Mouse (Mus musculus): ENCODE measurements at regions not wholly inside any gene's neighbourhood (a gene's known extent, or its start where the extent isn't known, plus 50 kb on each side); places are given as distances from the start of the nearest gene placed in this dataset.

DNA sequence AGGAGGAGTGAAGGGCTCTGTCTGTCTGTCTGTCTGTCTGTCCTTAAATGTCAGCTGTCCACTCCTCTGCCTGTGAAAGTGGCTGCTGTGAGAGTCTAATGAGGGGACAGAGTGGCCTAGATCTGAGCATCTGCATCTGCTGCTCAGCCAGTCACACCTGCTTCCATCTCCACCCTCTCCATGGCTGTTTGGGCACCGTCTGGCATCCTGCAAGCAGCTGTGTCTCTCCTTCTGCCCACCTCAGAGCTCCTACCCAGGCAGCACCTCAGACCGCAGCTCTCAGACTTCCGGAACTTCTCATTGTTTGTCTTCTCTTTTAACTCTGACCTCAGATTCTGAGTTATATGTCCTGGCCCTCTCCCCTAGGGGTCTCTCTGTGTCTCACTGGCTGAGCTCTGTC, 159.2 kb downstream of the Gm26897 start:
- no peak for DNase-seq (ENCODE audit: low spot score in 2 of 2)

GRCm38 (mm10) chr5:111893905-111894311, 160.2 kb downstream of the Gm26897 start:
- peak in 1 of 2 experiments; percentile 11 for DNase-seq (ENCODE audit: low spot score in 2 of 2)

- no peak for DNase-seq (ENCODE audit: low spot score in 2 of 2)
These were observed 163.8 kb downstream of the Gm26897 start for GRCm38 (mm10) chr5:111897568-111897967.

GRCm38 (mm10) chr5:111898482-111898881, 164.8 kb downstream of the Gm26897 start:
- no peak for DNase-seq (ENCODE audit: low spot score in 2 of 2)

DNA sequence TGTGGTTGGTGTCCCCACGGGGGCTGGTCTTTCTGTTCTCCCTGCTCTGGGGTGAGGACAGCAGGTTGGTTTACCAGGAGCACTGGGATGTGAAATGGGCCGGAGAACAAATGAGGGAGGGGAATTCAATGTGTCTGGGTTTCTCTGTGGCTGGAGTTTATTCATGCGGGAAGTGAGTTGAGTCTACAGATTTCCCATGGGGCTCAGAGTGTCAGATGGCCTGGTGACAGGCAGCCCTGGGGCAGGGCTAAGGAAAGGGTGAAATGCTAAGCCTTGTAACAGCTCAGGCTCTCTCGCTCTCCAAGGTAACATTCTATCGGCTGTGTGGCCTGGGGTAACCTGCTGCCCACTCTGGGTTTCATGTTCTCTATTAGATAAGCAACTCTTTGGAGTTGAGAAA, 167.5 kb downstream of the Gm26897 start:
- no peak for DNase-seq (ENCODE audit: low spot score in 2 of 2)

- DNase-seq (ENCODE audit: low spot score in 2 of 2): peak in 1 of 2 experiments; percentile 15
These were observed 168.0 kb downstream of the Gm26897 start for GRCm38 (mm10) chr5:111901678-111902077.

DNA sequence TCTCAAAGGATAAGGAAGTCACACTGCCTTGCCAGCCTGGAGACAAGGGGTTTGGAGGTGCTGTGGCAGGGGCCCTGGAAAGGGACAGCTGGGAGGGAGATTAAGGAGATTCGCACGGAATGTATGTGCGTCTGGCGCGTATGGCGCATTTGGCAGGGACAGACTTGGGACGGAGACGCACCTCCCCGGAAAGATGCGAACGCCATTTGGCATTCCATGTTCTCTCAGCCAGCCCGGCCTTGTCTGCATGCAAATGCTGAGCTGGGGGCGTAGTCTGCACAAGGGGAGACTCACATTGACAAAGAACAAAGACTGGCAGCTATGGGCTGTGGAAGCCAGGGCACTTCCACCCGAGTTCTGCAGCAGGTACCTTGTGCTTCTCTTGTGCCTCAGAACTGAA, 174.4 kb downstream of the Gm26897 start:
- no peak for DNase-seq (ENCODE audit: low spot score in 2 of 2)

GRCm38 (mm10) chr5:111910514-111910913, 176.8 kb downstream of the Gm26897 start:
- no peak for DNase-seq (ENCODE audit: low spot score in 2 of 2)

GRCm38 (mm10) chr5:111913354-111913753, 179.6 kb downstream of the Gm26897 start:
- no peak for DNase-seq (ENCODE audit: low spot score in 2 of 2)

DNA sequence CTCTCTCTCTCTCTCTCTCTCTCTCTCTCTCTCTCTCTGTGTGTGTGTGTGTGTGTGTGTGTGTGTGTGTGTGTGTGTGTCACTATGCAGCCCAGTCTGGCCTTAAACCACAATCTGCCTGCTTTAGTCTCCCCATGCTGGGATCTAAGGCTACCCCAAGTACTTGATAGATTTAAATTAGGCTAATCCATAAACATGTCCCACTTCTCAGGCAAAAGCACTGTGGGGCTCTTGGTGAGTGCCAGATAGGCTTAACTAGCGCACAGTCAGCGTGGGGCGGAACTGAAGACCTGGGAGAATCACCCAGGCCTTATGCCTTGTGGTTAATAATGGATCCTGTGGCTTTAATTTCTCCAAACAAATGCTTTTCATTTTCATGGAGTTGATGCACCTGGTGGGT, 180.6 kb downstream of the Gm26897 start:
- no peak for DNase-seq (ENCODE audit: low spot score in 2 of 2)

DNA sequence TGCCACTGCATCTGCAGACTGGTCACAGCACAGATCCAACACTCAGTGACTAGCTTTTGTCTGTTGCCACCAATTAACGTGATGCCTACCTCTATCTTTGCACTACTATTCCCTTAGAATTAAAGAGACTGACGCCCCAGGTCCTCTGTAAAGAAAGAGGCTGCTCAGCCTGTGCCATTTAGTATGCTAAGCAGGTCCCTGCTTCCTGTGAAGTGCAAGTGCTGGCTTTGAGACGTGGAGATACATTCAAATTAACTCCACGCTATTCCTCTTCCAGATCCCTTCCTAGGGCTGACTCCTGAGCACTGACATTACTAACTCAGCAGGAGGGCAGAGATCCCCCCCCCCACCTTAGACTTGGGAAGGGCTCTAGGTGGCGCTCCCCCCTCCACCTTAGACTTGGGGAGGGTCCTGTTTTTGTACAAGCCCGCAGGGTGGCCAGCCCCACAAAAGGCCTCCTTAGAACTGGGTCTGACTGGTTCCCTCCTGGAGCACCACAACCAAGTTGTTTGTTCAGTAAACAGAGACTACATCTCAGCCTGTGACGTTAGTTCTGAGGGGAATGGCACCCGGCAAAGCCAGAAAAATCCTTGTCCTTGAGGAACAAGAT, 184.0 kb downstream of the Gm26897 start:
- no peak for DNase-seq (ENCODE audit: low spot score in 2 of 2)

GRCm38 (mm10) chr5:111918888-111919287, 185.2 kb downstream of the Gm26897 start:
- no peak for DNase-seq (ENCODE audit: low spot score in 2 of 2)

DNA sequence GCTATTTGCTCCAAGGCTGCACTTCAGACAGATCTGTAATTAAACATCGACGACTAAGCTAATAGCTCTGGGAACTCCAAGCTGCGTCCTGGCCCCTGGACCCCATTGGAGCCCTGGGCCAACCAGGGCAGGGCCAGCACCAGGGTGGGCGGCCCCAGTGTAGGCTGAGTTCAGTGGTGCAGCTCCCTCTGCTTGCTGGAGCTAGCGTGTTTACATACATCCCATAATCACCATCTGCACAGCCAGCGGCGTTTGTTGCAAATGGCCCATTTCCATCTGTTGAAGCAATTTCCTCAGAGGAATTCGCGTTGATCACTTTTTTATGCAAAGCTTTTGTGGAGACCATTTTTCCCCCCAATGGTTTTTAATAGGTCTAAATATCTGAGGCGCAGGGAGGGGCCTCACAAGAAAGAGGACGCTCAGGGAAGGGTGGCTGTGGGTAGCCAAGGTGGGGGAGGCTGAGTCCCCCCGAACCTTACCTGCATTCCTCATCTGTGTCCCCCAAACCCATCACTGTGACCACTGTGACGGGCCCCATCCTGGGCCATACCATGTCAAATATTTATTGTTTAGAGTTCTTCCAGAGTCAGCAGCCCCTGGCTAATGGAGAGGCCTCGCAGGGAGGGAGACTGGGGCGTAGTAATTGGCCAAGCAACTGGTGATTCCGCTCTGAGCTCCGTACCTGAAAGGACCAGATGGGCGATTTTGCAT, 189.4 kb downstream of the Gm26897 start:
- no peak for DNase-seq (ENCODE audit: low spot score in 2 of 2)

DNA sequence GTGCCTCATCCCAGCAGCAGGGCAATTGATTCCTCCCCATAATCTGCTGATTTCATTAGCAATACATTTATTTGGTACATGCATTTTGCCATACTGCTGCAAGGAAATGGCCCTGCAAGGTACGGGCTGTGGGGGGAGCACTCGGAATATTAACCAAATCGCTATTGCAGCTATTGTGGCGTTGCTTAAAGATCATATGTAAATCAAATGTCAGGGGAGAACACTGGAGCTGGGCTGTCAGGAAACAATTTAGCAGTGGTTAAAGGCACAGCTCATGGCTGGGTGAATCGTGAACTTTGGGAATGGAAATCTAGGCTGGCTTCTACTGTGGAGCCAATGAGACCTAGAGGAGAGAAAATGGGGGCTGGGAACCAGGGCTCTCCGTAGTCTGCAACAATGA, 192.0 kb downstream of the Gm26897 start:
- DNase-seq (ENCODE audit: low spot score in 2 of 2): no peak

DNA sequence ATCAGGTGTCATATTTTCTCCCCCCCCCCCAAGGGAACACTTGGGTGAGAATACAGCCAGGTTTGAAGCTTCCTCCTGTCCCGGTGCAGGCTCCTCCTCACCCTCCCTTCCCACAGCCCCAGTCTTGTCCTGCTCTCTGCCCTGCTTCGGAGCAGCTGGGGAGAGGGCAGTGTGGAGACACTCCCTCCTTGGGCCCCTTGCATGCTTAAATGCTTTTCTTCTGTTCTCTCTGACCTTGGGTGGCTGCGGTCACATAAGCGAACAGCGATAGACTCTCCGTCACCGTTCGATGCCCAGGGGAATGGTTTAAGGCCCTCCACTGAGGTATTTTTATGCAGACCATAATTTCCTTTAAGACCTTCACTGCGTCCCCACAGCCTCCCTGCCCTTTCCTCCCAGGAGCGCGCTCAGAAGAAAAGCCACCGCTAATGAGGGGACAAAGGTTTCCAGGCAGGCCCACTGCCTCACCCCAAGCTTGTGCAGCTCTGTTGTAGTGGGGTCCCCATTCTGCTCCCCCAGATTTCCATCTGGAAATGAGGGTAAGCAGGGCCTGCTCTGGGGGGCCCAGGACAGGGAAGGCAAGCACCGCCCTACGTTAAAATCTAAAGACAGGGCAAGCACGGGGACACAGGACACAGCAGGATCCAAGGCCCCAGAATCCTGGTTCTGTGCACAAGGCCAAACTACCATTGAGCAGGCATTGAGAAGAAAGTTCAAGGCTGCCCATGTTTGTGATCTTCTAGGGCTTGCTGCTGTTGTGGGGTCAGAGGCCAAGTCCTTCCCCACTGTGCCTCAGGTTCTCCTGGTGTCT, 195.7 kb downstream of the Gm26897 start:
- DNase-seq (ENCODE audit: low spot score in 2 of 2): no peak

DNA sequence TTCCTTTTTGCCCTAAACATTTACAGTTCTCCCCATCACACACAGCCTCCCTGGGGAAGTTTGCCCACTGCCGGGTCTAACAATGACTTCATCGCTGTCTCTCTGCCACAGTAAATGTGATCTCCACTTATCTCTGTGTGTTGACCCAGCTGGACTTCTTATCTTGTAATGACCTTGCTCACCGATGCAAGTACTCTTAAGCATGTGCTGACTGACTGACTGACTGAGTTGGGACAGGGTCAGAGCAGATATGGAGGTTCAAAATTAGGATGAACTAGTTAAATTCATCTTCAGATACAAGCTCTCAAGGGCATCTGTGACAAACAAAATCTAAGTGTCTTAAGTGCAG, 196.2 kb downstream of the Gm26897 start:
- DNase-seq (ENCODE audit: low spot score in 2 of 2): no peak

DNA sequence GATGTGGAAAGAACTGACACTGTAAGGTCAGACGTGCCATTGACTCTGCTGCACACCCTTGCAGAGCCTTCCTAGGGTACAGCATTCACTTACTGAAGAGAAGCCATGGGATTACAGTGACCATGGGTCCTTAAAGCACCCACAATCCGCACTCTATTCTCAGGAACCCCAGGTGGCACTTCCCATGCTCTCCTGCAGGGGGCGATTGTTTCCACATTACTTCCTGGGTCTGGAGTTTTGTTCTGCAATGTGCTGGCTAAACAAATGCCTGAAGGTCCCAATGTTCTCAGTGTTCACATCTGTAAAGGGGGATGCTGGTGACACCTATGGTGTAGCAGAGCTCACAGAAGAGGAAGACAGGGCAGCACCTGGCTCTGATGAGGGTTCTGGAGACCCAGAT, 198.0 kb downstream of the Gm26897 start:
- DNase-seq (ENCODE audit: low spot score in 2 of 2): no peak

DNA sequence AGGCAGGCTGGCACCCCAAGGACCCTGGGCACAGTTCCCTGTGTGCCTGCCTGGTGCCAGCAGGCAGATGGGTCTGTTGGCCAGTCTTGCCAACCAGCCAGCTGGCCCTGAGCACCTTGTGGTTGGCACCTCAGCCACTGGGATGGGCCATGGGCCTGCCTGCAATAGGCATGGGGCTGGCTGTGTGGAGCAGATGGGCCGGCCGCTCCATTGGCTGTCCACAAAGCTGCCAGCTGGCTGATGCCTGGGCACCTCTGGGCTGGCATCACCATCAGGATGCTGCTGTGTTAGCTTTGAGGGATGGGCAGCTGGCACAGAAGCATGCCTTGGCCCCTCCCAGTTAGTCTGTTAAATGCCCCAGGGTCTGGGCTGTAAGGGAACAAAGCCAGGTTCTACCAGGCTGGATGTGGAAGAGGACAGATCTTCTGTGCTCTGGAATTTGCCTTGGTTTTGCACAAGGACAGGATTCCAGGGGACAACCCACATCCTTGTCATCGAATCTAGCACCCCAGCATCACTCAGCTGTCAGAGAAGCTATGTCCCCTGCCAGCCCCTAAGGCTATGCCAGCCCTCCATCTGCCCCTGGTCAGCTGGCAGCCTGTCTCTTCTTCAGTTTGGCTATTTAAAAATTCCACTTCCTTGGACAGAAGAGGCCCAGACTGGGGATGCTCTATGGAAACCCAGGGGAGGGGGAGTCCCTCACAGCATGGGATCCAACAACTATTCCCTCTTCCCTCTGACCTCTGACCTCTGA, 201.8 kb downstream of the Gm26897 start:
- no peak for DNase-seq (ENCODE audit: low spot score in 2 of 2)

DNA sequence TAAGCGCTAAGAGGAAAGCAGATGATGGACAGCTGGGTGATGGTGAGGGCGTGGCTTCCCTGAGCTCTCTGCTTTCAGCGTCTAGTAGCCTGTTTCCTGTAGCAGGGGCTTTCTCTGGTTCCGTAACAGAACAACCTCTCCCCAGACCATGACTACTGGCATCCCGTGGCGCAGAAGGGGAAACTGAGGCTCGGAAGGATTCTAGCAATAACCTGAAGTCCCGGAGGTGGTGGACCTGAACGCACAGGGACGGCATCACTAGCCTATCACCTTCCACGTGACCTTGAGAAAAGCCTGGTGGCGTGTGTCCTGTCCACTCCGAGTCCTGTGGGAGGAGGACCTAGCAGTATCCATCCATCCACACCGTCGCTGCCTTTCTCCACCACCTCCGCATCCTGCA, 208.1 kb downstream of the Gm26897 start:
- DNase-seq (ENCODE audit: low spot score in 2 of 2): no peak

- DNase-seq (ENCODE audit: low spot score in 2 of 2): no peak
These were observed 209.1 kb downstream of the Gm26897 start for GRCm38 (mm10) chr5:111942792-111943191.

DNA sequence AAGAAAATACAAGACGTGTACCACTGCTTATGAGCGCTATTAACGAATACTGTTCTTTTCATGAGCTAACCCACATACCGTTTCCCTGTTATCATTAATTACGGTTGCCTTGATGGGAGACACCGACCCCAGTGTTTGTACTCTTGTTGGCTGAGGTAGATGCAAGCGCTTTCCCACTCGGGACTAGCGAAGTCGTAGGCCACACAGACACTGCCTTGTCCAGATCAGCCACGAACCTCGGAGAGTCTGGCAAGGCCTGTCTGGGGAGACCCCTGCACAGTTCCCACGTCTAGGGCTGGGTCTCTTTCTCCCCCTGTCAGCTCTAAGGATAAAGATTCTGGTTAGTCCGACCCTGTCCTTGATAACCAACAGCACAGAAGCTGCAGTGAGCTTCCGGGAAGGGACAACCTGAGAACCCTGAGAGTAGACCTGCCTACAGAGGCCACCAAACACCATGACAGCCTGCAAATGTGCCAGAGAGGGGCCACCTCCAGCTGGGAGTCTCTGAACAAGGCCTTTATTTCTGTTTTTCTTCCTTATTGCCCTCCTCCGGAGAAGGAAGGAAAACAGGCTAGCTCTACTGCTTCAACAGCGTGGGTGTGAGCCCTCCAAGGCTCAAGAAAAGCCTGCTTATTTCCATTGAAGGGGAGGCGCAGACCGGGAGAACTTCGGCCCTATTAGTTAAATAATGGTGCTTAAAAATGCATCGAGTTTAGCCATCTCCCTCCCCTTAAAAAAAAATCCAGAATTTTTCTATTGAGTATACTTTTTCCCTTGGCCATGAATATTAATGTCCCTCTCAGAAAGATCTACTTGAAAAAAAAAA, 209.8 kb downstream of the Gm26897 start:
- DNase-seq (ENCODE audit: low spot score in 2 of 2): no peak
